Mouse (Mus musculus): ENCODE results near the gene Akap2. TPM values are rescaled to one million over a fixed set of nuclear protein-coding genes. Genes with fewer than 3 reads are reported as not detected.

The Akap2 gene
- polyA plus RNA-seq, 1 experiment: 37.8 TPM

Other genes starting within 250 kb of the Akap2 start
- gene Pakap, start 149.5 kb upstream of the Akap2 start, polyA plus RNA-seq (2012; rRNA removed): 3.6 and 6.4 TPM in 2 replicates
- gene D630039A03Rik, start 198.6 kb downstream of the Akap2 start, polyA plus RNA-seq (2012; rRNA removed): 3.9 and 4.3 TPM in 2 replicates
- gene Txn1, start 238.8 kb downstream of the Akap2 start, polyA plus RNA-seq (2012; rRNA removed): 240 and 294 TPM in 2 replicates

Data from urinary bladder, adult 2 months (tissue).